Mouse (Mus musculus): ENCODE data around the gene Amer3. TPM values are rescaled to one million over a fixed set of nuclear protein-coding genes. Genes with fewer than 3 reads are reported as not detected.
"Not testable (repeated sequence)": the region's sequence is repeated elsewhere in the genome, so short reads cannot be mapped to it uniquely, and the experiment has no call there.

Amer3 gene
- total RNA-seq, 2 experiments from 2014 or later: 0.69 to 1.1 TPM

DNA sequence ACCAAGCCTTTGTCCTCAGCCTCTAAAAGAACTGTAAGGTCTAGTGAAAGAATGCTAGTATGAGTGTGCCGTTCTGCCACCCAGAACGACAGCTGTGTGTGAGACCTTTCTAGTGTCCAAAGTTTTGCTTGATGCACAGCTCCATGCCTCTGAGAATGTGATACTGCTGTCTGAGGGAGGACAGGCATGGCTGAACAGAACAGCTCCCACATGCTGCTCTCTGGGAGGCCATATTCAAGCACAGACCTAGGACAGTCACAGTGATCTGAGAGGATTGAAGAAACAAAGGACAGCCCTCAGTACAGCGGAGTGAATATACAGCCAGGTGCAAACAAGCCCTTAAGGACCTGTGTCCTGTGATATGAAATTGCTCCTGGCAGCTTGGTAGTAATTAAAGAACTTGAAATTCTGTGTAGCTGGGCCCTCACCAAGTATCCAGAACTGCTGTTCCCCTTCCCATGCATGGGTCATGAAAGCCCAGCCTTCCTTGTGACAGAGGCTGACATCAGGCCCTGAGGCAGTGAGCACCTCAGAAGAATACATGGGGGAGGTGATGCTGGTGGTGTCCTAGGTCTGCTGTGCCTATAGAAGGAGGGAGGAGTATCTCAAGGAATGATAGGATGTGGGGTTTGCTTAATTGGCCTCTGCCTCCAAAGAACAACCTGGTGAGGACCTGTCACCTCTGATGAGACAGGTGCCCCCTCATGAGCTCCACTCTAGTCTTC is 22.0 kb downstream of the Amer3 start:
- no peak for DNase-seq

DNA sequence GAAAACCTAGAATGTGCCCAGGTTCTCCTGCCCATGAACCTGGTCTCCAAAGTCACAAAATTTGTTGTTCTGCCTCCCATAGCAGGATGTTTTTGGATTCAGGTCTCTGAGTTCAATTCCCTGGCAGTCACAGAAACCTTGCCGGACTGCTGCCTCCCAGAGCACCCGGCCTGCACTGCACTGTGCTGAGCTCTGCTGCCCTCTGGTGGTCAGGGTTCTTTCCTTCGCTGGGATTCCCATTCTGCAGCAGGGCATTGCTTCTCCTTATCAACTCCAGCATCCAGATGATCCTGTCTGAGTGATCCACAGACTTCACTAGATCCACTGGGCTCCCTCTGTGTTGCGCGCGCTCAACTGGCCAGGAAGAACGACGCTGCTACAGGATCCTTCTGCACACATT is 22.9 kb downstream of the Amer3 start:
- DNase-seq: peak; percentile 80

DNA sequence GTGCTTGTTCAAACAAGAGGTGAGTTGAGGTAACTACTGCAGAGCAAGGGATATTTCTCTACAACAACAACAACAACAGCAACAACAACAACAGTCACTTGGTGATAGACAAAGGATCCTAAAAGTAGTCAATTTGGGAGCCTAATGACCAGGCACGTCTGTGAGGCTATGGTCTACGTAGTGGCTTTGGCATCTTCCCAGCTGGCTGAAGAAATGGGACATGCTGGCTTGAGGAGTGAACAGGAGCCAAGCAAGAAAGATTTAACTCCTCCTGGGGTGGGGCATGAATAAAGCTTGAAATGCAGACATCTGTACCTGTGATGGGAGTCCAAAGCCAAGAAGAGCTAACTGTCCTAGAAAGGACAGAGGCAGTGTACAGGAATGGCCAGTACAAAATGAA is 34.3 kb downstream of the Amer3 start:
- DNase-seq: no peak

DNA sequence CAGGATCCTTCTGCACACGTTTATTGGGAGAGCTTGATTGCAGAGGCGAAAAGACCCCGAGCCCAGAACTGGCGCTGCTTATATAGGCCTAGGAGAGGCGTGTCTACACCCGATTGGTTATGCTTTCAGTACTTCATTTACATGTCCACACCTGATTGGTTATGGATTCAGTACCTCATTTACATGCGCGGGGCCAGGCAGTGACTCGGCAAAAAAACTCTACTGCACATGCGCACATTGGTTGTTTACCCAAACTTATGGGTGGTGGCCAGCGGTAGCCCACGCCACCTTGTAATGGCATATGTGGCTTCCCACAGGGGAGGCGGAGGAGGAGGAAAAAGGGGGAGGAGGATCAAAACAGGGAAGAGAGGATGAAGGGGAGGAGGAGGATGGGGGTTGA is 40.7 kb downstream of the Amer3 start:
- DNase-seq: not testable (repeated sequence)

DNA sequence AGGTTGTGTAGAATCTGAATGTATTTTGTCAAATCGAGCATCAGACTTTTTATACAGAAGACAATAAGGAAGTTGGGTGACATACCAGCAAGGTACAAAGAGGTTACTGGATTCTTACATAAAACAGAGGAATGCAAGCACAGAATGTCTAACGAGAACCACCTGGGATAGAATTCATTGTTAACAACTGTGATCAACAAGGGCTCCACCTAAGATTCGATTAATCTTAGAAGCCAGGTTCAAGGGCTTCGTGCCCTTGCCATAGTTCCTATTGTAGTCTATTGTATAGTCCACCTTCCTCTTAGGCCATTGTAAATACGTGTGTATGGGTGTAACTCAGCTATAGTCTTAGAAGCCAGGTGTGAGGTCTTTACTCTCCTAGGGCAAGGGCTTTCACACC is 41.3 kb downstream of the Amer3 start:
- not testable (repeated sequence) for DNase-seq

DNA sequence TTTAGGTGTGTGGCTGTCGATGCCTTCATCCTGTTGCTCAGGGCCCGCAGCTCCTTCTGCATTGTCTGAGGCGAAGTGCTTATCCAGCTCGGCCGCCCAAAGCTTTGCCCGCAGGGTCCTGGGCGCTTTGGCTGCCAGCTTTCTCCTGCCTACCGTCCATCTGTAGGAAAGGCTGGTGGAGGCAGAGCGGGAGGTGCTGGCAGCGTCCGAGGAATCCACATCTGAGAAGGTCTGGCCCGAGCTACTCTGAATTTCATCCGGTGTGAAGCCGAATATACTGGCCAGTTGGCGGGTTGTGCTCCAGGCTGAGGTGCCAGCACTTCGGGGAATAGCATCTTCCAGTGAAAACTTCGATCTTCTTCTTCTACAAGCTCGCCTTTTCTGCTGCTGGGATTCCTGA is 56.3 kb downstream of the Amer3 start:
- DNase-seq: no peak

Other genes with a start within 250 kb of the Amer3 start
- 10 to 100 TPM; 20.7 to 22.0 TPM for gene Ccdc115, start 140.0 kb upstream of the Amer3 start, total RNA-seq (2021)
- 10 to 100 TPM; 50.7 to 60.9 TPM for gene Imp4, start 139.8 kb upstream of the Amer3 start, total RNA-seq (2021)
- gene Ptpn18, start 119.9 kb upstream of the Amer3 start, total RNA-seq (2021): 10 to 100 TPM; 10.6 to 11.3 TPM
- not detected for gene Prss39, start 81.2 kb upstream of the Amer3 start, total RNA-seq (2021)
- not detected for gene Cfc1, start 44.0 kb upstream of the Amer3 start, total RNA-seq (2021)
- not detected for gene Prss40, start 18.7 kb upstream of the Amer3 start, total RNA-seq (2021)

Data from adrenal gland, postnatal 10 days (tissue).